Mouse (Mus musculus): ENCODE data around the gene Kcnk13. TPM values are rescaled to one million over a fixed set of nuclear protein-coding genes. Genes with fewer than 3 reads are reported as not detected.

Gene Kcnk13
- 0.52 and 0.85 TPM in 2 replicates for polyA plus RNA-seq (2012; rRNA removed)

DNA sequence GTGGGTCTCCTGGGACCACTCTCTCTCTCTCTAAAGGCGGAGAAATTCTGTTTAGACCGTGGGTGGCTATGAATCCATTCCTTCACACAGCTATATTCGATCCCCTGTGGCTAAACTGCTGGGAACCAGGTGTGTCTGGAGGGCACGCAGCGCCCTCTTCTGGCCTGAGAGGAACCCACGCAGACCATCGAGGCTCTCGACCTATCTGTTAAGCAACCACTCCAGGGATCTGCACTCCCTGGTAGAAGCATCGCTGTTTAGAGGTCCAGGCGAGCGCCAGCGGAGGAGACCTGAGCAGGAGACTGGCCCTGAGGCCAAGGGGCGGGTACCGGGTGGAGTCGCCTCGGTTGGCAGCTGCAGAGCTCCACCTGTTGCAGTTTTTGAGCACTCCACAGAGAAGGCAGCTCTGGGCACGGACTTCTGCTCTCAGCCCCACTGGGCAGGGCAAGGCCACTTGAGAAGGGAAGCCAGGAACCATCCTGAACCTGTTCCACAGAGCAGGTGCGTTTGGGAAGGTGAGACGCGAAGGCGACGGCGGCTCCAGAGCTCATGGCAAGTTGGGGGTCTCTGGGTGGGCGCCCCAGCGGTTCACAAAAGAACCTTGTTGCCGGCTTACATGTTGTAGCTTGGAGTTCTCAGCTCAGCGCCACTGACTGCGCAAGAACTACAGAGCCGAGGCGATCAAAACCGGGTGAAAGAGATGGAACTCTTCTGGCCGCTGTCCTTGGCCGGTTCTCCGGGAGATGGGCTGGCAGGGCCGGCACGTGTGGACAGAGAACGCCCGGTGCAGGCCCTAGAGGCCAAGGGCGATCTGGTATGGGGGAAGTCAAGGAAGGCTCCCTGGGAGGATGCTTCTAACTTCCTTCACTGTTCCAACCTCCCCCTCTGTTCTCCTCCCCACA is at the start of gene Kcnk13:
Gene Kcnk13 (plus strand): TSS at position 199 of the 902 bp plus-strand sequence.
- no peak for DNase-seq (ENCODE audit: low read depth)

DNA sequence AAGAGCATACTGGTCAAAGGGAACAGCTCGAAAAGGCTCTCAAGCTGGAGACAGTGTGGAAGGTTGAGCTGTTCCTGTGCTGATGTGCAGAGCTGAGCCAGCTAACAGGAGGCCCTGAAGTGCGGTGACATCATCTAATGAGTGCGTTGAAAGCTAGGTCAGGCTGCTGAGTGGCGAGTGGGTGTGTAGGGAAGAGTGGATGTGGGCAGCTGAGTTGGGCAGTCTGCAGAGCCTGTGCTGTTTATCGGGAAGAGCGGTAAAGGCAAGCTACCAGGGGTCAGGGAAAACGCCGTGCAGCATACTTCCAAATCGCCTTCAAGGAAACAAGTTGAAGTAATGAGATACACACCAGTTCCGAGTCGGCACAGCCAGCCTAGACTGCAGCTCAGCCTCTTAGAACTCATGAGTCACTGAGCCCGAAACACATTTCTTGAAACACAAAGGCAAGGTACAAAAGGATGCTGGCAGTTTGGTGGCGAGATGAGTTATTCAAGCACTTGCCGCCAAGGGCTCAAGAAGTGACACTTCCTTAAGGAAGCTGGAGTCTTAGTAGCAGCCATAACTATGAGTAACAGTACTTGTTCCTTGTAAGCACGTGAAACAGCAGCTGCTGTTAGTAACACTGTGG is 46.4 kb upstream of the Kcnk13 start:
- no peak for DNase-seq (ENCODE audit: low read depth)

DNA sequence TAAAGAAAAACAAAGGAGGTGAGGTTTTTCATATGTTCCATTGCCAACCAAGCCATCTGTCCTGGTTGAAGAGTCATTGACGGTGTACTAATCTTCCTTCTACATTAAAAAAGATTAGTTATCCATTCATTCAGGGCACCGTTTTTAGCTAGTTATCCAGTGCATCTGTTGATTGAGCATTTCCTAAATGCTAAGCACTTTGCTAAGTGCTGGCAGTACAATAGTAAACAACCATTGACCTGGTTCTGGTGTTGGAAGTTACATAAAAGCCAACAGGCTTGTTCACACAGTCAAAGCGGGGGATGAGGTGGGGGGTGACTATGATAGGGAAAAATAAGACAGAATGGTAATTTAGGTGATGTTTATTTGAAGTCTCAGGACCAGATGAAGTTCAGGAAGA is 44.7 kb upstream of the Kcnk13 start:
- no peak for DNase-seq (ENCODE audit: low read depth)

DNA sequence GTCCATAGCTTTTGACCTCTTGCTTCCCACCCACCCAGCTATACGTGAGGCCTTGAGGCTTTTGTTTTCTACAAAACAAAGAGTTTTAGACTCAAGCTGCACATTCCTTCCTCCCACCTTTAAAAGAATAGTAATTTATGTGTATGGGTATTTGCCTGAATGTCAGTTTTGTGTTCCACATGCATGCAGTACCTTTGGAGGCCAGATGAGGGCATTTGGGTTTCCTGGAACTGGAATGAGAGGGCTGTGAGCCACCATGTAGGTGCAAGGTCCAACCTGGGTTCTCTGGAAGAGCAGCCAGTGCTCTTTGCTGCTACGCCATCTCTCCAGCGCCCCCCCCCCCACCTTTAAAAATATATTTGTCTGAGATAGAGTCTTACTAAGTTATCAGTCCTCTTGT is 43.3 kb upstream of the Kcnk13 start:
- no peak for DNase-seq (ENCODE audit: low read depth)

DNA sequence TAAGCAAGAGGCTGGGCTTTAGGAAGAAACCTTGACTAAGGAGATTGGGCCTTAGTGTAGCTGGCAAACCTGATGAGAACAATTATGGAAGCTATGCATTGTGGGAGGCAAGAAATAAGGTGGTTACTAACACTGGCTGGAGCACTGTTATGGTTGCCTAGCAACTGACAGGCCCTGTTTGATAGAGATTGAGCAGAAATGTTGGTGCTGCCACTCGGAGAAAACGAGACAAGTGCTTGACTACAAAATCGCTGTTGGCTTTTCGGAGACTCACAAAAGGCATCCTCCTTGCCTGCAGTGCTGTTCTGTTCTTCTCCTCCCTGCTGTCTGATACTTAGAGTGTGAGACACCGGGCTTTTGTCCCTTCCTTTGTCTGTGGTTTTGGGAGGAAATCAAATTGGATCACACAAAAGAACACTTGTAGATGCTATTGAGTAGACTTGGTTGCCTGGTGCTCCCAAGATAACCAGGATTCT is 41.1 kb upstream of the Kcnk13 start:
- no peak for DNase-seq (ENCODE audit: low read depth)

DNA sequence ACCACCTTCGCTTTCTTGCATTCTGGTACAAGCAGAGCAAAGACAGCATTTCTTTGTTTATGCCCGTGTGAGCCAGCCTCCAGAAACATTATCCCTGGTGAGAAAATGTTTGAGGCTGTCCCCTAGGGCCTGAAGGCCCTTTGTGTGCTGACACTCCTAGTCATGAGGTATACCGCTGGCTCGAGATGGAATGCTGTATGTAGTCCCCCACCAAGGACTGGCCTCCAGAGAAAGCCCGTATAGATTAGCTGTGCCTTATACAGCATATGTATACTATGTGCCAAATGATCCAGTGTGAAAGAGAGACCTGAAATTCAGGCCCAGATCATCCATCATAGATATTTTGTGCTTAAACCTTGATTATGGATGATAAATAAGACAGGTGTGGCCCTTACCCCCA is 40.6 kb upstream of the Kcnk13 start:
- DNase-seq (ENCODE audit: low read depth) = no peak

DNA sequence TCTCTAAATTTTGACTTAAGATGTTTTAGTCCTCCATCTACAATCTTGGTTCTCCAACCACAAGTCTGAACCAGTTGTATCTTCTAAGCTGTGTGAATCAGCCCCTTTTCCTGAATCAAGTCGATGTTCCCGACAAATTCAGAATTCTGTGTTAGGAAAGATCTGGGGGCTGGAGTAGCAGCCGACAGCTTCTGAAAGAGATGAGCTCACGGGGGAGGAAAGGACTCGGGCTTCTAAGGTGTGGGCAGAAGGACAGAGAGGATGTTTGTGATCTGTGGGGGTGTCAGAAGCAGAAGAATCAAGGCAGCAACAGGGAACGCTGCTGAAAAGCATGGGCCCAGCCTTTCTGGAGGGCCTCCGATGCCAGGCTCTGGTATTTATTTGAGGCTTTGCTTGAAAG is 36.0 kb upstream of the Kcnk13 start:
- no peak for DNase-seq (ENCODE audit: low read depth)

DNA sequence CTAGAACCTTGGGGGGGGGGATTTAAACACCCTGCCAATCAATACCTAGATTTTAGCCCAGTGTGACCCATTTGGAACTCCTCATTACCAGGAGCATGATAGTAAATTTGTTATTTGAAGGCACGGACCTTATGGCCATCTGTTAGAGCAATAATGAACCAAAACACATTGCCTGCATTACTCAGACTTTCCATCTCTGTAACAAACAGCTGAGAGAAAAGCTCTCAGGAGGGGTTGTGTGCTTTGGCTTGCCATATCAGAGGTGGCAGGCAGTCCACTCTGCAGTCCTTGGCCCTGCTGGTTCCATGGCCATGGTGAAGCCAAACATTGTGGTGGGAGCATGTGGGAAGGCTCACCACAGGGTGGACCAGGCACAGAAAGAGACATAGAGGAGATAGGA is 35.1 kb upstream of the Kcnk13 start:
- no peak for DNase-seq (ENCODE audit: low read depth)

DNA sequence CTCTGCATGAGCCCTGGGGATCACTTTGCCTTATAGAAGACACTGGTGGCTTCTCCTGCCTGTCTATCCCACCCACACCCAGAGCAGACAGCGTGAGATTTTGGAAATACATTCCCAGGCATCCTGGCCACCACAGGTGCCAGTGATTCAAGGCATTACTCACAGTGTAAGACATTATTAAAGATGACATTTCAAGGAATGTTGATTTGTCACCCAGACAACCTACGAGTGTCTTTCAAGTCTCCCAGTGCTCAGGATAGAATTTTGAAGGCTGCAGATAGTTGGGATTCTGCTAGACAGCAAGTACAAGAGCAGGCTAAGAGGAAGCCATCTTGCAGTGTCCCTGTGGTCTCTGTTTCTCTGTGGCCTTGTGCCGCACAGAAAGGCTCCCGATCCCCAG is 32.1 kb upstream of the Kcnk13 start:
- DNase-seq (ENCODE audit: low read depth) = no peak

DNA sequence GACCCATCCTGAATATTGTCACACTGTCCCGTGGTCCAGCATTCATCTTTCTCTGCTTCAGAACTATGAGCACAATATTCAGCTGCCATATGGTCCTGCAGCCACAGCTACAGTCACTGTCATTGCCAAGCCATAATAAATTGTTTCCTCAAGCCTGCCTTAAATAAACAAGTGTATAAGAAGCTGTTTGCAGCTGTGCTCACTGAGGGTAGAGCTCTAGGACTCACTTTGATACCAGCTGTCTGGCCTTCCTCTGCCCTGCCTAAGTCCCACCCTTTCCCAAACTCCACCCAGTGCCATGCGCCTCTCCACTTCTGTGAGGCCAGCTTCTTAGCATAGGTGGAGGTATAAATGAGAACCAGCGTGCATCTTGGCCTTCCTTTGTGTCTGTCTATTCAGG is 30.7 kb upstream of the Kcnk13 start:
- no peak for DNase-seq (ENCODE audit: low read depth)

DNA sequence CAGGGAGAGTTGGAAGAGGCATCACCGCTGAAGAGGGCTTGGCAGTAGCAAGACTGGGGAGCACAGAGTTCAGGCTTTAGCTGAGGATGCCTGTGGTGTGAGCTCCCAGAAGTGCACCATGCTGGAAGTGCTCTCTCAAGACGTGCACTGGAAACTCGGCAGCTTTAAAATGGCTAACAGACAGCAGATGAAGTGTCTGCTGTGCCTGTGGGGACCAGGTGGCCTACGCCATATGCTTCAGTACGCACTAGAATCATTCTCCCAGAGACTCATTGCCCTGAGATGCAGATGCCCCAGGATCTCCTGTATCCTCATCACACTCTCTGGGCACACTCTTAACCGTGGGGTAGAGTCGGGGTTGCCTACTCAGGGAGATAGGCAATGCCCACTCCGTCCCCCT is 28.9 kb upstream of the Kcnk13 start:
- no peak for DNase-seq (ENCODE audit: low read depth)

DNA sequence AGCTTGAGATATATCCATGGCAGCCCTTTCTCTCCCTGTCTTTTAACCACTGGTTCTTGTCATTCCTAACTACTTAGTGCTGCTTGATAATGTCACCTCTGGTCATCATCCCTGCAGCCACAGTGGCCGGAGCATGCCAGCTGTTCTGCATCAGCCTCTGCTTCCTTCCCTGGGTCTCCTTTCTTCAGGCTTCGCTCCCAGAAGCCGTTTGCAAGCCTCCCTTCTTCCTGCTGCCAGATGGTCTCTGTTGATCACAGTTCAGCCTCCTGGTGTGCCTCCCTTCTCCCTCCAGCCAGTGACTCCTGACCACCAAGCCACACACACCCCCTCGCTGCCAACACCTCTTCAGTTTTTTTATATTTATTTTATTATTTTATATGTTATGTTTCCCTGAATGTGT is 25.8 kb upstream of the Kcnk13 start:
- no peak for DNase-seq (ENCODE audit: low read depth)

DNA sequence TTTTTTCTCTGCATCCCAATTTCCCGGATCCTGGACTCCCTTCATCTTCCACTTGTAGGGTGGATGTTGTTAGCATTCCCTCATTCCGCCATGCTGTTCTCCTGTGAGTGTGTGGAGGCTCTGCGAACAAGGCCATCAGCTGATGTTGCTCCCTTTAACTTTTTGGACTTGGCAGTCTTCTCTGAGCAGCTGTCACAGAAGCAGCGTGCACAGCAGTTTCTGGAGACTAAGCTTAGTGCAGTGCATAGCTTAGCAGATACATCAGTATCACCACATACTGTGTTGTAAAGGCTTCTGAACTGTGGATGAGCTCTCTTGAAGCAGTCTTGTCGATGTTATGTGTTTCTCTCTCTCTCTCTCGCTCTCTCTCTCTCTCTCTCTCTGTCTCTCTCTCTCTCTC is 25.1 kb upstream of the Kcnk13 start:
- no peak for DNase-seq (ENCODE audit: low read depth)

DNA sequence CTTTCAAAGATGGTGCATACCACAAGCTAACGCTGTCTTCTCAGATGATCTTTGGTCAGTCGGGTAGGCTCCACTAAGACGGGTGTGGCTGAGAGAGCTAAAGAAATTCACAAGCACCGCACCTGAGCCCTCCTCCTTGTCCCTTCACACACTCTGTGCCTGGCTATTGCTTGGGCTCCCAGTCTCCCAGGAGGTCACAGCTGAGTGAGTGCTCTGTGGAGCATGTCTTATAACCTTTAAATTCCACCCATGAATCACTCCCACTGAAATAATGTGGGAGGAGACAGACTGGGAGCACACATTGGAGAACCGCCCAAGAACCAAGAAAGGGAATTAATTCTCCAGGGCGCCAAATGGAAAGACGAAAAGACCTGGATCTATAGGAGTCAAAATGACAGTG is 23.6 kb upstream of the Kcnk13 start:
- DNase-seq (ENCODE audit: low read depth) = no peak

DNA sequence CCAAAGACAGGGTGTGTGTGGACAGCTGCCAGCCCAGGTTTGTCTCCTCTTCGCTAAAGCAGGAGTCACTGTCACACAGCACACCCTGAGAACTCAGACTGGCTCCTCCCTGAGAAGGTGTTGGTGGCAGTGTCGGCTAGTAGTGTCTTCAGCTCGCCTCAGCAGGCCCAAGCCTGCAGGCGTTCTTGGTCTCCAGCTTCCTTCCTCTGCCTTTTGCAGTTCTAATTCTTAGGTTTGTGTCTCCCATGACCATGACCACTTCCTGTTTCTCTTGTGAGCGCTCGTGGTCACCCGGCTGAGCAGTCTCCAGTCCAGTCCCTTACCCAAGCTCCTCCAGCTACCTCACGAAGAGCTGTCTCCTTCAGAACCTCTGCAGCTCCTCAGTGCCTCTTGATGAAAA is 21.9 kb upstream of the Kcnk13 start:
- DNase-seq (ENCODE audit: low read depth) = no peak

DNA sequence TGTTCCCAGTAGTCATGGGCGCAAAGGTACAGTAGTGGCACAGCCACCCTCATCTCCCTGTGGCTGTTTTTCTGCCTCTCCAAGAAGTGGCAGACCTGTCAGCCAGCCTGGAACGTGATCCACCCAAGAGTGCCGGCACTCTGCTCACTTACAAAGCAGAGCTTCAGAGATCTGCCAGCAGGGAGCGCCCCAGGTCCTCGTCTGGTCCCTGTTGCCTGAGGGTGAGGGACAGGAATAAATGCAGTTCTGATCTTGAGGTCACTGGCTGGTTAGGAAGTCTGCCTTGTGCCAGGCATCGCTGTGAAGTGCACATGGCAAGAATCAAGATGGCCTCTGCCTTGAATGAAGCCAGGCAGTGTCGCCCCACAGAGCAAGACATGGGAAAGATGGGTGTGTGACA is 11.4 kb upstream of the Kcnk13 start:
- no peak for DNase-seq (ENCODE audit: low read depth)

DNA sequence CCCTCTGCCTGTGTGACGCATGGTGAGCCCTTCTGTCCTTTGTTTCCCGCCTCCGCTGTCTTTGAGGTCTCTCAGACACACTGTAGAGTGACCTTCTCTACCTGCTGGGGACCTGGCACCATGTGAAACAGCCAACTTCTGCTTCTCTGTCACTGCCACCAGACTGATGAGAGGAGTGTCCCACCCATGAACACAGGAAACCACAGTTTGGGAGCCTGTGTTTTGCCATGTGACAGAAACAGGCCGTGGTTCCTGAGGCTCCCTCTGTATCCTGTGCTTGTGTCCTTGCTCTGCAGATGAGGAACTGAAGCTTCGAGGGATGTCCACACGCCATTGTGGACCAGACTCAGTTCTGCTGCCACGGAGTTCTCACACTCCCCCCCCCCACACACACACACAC is 7.9 kb upstream of the Kcnk13 start:
- no peak for DNase-seq (ENCODE audit: low read depth)

DNA sequence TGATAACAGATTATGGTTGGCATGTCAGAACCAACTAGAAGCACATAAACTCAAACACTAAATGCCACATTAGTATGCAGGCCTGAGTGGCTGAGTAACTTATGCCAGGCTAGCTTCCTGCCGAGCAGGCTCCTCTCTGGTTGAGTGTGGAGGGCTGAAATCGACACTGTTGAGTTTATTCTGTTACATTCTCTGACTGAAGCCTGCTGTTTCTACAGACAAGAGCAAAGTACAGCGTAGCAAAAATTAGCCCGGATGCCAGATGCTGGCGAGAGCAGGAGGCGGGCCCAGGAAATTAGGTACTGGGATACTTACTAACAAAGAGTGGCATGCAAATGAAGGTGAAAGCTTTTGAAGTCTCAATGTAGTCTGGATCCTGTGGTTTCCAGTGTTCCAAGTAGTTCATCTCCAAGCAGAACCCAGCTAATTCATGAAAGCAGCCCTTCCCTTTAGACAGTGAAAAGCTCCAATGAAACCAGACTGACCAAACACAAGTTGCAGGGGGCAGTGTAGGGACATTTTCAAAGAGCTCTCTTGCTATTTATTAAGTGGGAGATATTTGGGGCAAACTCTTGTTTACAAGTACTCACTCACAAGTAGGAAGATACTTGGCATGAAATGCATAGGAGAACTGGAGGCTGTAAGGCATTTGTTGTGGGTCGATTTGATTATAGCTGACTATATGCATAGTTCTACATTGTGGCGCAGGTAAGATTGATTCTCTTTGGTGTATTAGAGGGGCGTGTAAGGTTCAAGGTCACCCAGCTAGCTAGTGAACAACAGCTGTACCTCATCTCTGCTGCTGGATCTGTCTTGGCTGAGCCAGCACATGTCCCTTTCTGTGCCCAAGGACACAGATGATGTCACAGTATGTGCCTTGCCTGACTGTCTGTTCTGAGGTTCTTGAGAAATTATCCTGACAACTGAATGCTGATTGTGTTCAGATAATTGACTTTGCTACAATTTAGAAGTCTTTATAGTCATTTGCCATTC is 5.9 kb upstream of the Kcnk13 start:
- no peak for DNase-seq (ENCODE audit: low read depth)

DNA sequence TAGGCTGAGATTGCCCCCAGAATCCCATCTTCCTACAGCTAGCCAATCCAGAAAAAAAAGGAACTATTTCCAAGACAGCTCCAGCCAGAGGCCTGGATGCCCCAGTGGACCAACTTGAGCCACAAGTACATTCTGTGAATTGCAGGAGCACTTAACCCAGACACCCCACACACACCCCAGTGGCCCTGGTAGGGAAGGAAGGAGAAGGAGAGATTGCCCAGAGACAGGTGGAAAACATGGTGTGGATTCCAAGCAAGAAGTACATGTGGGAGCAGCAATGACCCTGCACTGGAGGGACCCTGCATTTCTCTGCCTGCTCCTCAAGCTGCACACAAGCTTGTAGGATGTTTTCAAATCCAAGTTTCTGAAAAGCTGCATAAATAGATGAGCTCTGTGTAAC is 5.0 kb upstream of the Kcnk13 start:
- DNase-seq (ENCODE audit: low read depth) = no peak

DNA sequence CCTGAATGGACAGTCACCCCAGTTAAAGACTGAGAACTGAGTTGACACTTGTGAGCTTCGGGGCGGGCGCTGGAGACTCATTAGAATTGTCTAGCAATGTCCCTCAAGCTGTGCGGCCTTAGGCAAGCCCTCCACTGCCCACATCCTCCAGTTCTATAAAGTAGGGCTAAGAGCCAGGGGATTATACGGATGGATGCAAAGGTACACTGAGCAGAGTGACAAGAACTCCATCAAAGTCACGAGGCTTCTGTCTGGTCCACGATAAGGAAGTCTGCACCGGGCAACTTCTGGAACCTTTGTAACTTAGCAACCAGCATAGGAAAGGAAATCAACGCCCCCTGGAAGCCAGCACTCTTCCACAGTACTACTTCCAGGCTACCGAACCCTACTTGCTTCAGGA is 4.4 kb upstream of the Kcnk13 start:
- DNase-seq (ENCODE audit: low read depth) = no peak

DNA sequence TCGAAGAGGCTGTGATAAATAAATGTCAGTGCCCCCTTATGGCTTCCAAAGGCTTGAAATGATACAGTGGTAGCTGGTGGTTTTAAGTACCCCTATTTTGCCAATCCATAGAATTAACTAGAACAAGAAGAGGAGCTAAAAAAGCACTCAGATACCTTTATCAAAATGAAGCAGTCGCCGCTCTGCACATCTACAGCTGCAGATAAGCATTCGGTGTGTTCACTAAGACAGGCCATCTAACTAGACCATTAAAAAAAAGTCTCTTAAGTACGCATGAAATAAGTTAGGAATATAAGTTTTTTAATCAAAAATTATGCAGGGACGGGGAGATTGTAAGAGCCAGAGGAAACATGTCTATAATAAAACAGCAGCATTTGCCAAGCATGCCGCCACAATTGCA is 3.6 kb upstream of the Kcnk13 start:
- DNase-seq (ENCODE audit: low read depth) = no peak

Measured in gonadal fat pad, adult 2 months (tissue).